Mouse (Mus musculus): ENCODE data around the gene Car7.

The Car7 gene

GRCm38 (mm10) chr8:104533971-104534778, at the start of gene Car7, which contains the start of gene Nae1:
Car7 (plus strand) TSS chr8:104534689.
Nae1 (minus strand) TSS chr8:104534637.
- DNase-seq (ENCODE audit: low read depth, low spot score), result peak; percentile 89

- DNase-seq (ENCODE audit: low read depth, low spot score), result no peak
Measured at GRCm38 (mm10) chr8:104509061-104510006, 25.2 kb upstream of the Car7 start, which contains the start of gene Terb1. Terb1 (minus strand) TSS chr8:104509910.

GRCm38 (mm10) chr8:104510134-104510533, 24.4 kb upstream of the Car7 start:
- DNase-seq (ENCODE audit: low read depth, low spot score), result no peak

GRCm38 (mm10) chr8:104517872-104518271, 16.6 kb upstream of the Car7 start:
- DNase-seq (ENCODE audit: low read depth, low spot score), result no peak

GRCm38 (mm10) chr8:104529671-104530070, 4.8 kb upstream of the Car7 start:
- DNase-seq (ENCODE audit: low read depth, low spot score), result no peak

GRCm38 (mm10) chr8:104533551-104533950, 938 bp upstream of the Car7 start:
- DNase-seq (ENCODE audit: low read depth, low spot score), result no peak

GRCm38 (mm10) chr8:104534779-104535141, 271 bp downstream of the Car7 start:
- no peak for DNase-seq (ENCODE audit: low read depth, low spot score)

GRCm38 (mm10) chr8:104535378-104535777, 889 bp downstream of the Car7 start:
- peak; percentile 6 for DNase-seq (ENCODE audit: low read depth, low spot score)

- DNase-seq (ENCODE audit: low read depth, low spot score), result no peak
Measured at GRCm38 (mm10) chr8:104536028-104536427, 1.5 kb downstream of the Car7 start.

- DNase-seq (ENCODE audit: low read depth, low spot score), result no peak
Measured at GRCm38 (mm10) chr8:104538896-104539295, 4.4 kb downstream of the Car7 start.

- DNase-seq (ENCODE audit: low read depth, low spot score), result no peak
Measured at GRCm38 (mm10) chr8:104539566-104539965, 5.1 kb downstream of the Car7 start.

GRCm38 (mm10) chr8:104540238-104540637, 5.7 kb downstream of the Car7 start:
- no peak for DNase-seq (ENCODE audit: low read depth, low spot score)

- no peak for DNase-seq (ENCODE audit: low read depth, low spot score)
Measured at GRCm38 (mm10) chr8:104540710-104541514, 6.4 kb downstream of the Car7 start.

- no peak for DNase-seq (ENCODE audit: low read depth, low spot score)
Measured at GRCm38 (mm10) chr8:104541515-104541880, 7.0 kb downstream of the Car7 start.

GRCm38 (mm10) chr8:104542160-104542559, 7.7 kb downstream of the Car7 start:
- no peak for DNase-seq (ENCODE audit: low read depth, low spot score)

GRCm38 (mm10) chr8:104543440-104544045, 9.1 kb downstream of the Car7 start:
- no peak for DNase-seq (ENCODE audit: low read depth, low spot score)

GRCm38 (mm10) chr8:104555191-104555590, 20.7 kb downstream of the Car7 start:
- no peak for DNase-seq (ENCODE audit: low read depth, low spot score)

- no peak for DNase-seq (ENCODE audit: low read depth, low spot score)
Measured at GRCm38 (mm10) chr8:104557226-104557625, 22.7 kb downstream of the Car7 start.

GRCm38 (mm10) chr8:104560731-104561130, 26.2 kb downstream of the Car7 start:
- no peak for DNase-seq (ENCODE audit: low read depth, low spot score)

- peak; percentile 55 for DNase-seq (ENCODE audit: low read depth, low spot score)
Measured at GRCm38 (mm10) chr8:104564633-104565456, 30.4 kb downstream of the Car7 start.

All from c-Kit-negative CD71-positive TER-119-positive erythroid progenitor cells, embryonic 14.5 days (primary cell).